Mouse (Mus musculus) heart, postnatal 14 days (tissue): ENCODE results near the gene Pdcd7. TPM values are rescaled to one million over a fixed set of nuclear protein-coding genes. Genes with fewer than 3 reads are reported as not detected.

Experiments used
- DNase-seq, 2 experiments: peaks; one replicate each; pipeline ENCODE4 v3.0.0; 2021 to 2022
- intact Hi-C: fragments of 180-260 bp; cut with DNase I; formaldehyde crosslinking; loops from one replicate; pipeline ENCODE4 v1.15.1; 2025
- total RNA-seq, 2 experiments: library from RNA; stranded (reverse); gene quantifications; 2 replicates each; pipeline ENCODE4 v1.2.3; 2021

Pdcd7 gene
- total RNA-seq, 2 experiments from 2014 or later: 9.6 to 11.3 TPM

DNA sequence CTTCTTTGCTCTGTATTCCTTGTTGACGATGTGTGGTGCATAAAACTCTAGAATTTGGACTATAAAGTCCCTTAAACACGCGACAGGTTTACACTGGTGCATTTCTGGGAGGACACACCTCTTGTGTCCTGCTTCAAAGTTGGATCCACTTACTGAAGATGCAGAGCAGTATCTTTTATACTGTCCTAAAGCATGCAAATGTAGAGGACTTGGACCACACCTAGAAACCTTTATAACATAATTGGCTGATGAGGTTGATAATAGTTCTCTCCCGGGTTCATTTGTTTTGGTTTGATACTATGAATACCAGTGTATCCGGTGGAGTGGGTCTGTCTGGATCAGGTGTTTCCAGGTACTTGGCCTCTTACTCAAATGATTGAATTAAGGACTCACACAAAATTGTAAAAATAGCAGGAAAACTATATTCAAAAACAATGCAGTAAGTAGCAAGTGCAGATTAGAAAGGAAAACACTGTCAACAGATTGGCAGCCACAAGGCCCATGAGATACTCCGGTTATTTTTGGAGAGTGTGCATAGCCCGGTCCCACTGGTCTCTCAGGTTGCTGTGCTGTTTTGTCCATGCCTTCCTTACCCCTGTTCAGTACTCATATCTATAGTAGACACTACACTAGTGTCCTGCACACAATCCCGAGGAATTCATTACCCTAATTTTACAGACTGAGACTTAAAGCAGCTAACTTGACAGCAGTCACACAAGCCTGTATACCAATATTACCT lies 1.4 kb downstream of the Pdcd7 start:
- intact Hi-C loops: no loop called here
- DNase-seq: no peak

GRCm38 (mm10) chr9:65353251-65353650 lies 7.3 kb downstream of the Pdcd7 start:
- DNase-seq: no peak
- intact Hi-C loops: no loop called here

DNA sequence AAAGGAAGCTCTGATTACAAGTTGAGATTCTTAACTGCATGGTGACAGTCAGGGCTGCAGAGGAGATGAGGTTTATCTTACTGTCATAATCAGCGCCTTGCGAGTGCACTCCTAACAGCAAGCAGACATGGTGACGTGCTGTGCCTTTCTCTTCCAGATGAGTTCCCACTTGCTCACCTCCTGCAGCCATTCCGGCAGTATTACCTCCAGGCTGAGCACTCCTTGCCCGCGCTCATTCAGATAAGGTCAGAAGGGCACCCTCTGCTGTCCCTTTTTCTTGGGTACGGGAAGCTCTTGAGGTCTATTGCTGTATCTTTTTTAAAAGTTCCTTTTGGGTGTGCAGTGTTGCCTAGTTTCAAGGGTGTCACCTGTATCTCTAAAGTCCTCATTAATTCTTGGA lies 10.7 kb downstream of the Pdcd7 start:
- DNase-seq: no peak
- intact Hi-C loops: no loop called here

GRCm38 (mm10) chr9:65356971-65357370 lies 11.1 kb downstream of the Pdcd7 start:
- no peak for DNase-seq
- intact Hi-C loops: no loop called here

GRCm38 (mm10) chr9:65358956-65359480 lies 13.1 kb downstream of the Pdcd7 start:
- DNase-seq: no peak

DNA sequence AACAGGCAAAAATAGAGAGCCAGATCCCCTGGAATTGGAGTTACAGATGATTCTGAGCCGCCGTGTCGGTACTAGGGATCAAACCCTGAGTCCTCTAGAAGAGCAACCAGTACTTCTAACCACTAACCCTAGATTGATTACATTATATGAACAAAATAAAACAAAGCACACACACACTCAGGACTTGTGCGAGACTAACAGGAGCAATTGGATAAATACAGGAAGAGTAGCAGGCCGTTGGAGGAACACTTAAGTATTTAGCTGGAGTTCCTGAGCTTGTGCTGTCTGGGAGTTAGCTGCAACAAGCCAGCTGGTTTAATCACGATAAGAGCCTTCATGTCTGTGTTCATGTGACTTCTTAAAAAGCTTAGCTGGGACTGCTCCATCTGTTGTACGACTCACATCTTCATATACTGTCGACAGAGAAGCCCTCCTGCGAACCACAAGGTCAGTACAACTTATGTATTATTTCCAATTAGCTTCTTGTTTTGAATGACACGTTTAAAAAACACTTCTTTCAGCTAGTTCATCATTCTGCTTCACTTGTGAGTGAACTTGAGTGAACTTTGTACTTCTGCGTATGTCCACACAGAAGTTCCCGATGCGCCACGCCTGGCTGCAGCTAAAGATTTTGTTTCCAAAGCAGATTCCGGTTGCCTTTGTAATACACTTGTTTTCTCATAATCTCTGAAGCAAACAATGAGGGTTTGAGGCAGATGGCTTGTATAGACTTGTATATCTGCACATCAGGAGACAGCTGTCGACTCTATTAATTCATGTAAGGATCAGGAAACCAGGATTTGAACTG lies 14.9 kb downstream of the Pdcd7 start, which contains the start of gene Ubap1l:
Gene Ubap1l (plus strand): TSS at position 401 of the 808 bp plus-strand sequence.
- intact Hi-C loops: no loop called here
- no peak for DNase-seq

More at GRCm38 (mm10) chr9:65358956-65359480, 13.1 kb downstream of the Pdcd7 start:
- intact Hi-C loops: no loop called here

DNA sequence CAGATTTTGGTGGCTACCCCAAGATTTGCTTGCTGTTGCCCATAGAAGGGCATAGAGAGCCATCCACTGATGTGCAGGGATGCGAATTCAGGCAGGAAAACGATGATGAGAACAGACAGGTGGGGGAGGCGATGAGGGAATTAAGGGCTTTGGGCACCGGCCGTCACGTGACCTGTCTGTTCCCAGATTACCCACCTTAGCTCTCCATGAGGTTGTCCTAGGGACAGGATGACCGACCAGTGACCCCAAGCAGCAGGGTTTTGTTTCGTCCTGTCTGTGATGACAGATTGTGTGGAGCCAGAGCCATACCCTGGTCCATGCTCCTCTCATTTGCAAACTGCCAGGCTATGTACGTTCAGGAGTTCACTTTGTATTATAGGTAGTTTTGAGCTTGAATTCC lies 17.8 kb downstream of the Pdcd7 start:
- intact Hi-C loops: no loop called here
- DNase-seq: no peak

- DNase-seq: no peak
- intact Hi-C loops: no loop called here
Measured at GRCm38 (mm10) chr9:65365721-65366120, 19.8 kb downstream of the Pdcd7 start.

GRCm38 (mm10) chr9:65371756-65372155 lies 25.9 kb downstream of the Pdcd7 start:
- intact Hi-C loops: loop anchor here (2.0 kb wide), 1 partner anchor 61 kb away; no protein-coding TSS in a partner anchor
- DNase-seq: no peak

DNA sequence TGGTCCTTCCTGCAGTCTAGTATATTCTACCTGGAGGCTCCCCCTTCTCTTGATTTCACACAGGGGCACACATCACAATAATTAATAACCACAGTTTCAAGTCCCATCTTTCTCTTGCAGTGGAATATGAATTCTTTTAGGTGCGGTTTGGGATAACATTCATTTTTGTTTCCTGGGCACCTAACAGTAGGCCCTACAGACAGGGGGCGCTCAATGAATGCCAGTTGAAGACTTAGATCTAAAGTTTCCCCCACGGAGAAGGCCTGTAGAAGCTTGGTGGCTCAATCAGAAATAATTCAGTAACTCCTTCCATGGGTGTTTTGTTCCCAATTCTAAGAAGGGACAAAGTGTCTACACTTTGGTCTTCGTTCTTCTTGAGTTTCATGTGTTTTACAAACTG lies 26.5 kb downstream of the Pdcd7 start:
- DNase-seq: peak in 1 of 2 experiments; percentile 71
- intact Hi-C loops: loop anchor here (2.0 kb wide), 1 partner anchor 60 kb away; no protein-coding TSS in a partner anchor

DNA sequence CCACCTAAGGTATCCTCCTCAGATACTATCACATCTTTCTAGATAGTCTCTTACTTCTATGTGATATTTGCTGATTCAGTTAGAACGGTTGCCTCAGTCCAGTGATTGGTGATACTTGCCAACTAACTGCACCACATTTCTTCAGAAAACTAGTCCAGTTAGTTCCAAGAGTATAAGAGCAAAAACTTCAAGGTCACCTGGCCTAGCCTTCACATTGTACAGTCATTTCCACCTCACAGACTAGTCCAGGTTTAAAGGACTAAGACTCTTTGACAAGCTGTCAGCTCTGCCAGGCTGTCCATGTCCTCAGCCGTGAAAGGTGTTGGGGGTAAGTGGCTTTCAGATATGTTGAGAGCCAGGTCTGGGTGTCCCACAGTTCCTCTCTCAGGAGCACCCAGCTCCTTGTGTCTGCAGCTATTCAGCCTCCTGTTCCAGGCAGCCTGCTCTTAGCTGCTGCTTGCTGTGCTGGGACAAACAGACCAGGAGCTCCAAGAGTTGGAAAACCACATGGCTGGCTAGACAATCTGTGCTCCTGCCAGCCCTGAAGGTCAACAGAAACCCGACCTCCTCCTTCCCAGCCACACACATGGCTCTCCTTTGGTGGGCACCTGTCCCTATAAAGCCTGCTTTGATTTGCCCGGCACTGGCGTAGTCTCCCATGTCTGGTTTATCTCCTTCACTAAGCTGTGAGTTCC lies 28.7 kb downstream of the Pdcd7 start:
- intact Hi-C loops: no loop called here
- peak in 1 of 2 experiments; percentile 35 for DNase-seq

DNA sequence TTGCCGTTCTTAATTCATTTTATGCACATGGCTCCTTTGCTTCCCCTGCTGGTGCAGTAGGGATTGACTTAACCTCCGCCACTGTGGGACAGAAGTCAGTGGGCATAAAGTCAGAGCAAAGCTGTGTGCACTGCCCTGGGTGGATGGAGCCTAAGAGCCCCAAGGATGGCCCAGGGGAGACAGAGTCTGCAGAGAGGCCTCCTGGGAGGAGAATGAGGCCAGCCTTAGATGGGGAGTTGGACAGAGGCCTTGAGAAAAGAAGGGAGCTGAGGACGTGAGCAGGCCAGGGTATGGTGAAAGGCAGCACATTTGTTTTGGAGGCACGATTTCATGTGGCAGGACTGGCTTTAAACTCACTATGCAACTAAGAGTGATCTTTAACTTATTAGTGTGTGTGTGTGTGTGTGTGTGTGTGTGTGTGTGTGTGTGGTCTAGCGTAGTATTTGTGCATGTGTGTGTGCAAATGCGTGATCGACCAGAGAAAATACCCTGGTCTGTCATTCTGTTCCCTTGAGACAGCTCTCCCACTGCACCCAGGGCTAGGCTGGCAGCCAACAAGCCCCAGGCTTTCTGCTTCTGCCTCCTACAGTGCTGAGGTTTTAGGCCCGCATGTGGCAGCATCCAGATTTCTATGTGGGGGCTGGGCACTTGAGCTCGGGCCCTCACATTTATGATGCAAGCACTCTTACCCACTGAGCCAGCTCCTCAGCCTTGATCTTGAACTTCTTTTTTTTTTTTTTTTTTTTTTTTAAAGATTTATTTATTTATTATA lies 29.4 kb downstream of the Pdcd7 start:
- DNase-seq: no peak
- intact Hi-C loops: no loop called here

DNA sequence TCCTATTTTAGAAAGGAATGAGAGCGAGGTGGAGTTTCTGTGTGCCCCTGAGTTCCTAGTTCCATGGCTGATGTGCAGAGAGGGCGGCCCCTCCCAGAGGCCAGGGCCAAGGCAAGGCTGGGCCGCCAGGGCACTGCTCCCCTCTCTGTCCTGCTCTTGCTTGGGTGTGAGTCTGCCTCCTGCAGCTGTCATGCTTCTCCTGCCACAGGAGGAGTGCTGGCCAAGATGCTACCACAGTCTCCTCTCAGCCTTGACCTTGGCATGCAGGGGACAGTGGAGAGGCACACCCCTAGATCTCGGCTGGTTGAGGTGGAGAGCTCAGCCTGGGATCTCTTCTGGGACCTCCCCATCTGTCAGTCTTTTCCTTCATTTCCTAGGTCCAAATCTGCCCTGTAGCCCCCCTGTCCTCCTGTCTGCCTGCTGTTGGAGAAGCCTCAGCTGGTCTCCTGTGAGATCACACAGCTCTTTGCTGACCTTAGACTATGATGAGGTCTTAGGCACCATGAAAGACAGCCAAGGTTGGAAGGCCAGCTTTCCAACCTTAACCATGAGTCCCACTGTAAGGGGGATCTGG lies 35.2 kb downstream of the Pdcd7 start:
- no peak for DNase-seq
- intact Hi-C loops: no loop called here

DNA sequence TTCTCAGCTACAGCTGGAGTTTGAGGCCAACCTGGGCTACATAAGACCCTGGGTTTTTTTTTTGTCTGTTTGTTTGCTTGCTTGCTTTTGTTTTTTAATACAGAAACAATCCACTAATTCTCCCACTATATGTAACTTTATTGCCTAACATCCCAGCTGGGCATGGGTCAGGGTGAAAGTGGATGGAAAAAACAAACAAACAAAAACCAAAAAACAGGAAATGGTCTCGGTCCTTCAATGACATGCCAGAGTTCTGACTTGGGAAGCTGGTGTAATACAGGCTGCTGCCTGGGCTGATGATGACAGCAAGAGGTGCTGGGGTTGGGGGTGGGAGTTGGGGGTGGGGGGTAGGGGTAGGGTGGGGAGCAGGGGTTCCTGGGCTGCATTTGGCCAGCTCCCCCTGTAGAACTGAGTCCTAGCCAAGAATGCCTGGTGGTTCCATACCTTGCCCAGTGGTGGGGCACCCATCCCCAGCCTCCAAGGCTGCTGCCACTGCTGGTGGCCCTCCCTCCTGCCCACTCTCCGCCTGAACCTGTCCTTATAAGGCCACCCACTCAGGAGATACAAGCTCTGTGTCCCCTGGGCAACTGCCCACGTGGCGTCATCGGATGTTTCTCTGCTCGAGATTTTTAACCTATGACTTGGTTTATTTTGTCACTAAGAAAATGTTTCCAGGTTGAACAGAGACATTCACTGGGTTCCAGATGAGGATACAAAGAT lies 36.3 kb downstream of the Pdcd7 start:
- DNase-seq: no peak

GRCm38 (mm10) chr9:65382751-65383097 lies 36.8 kb downstream of the Pdcd7 start:
- intact Hi-C loops: no loop called here
- DNase-seq: no peak

More for the DNA sequence above, 36.3 kb downstream of the Pdcd7 start:
- intact Hi-C loops: no loop called here

DNA sequence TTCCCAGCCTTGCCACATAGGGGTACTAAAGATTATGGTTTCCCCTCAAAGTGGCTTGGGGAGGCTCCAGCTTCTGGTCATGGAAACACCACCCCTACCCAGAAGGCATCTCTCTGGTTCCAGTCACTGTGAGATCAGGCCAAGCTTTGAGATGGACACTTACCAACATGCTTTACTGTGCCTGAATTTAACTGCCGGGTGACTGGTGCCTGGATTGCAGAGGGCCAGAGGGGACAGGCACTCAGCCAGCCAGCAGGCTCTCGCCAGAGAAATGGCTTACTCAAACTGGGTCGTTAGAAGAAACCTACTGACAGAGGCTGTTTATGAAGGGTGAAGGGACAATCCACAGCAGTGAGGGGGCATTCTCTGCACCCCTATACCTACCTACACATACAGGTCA lies 38.4 kb downstream of the Pdcd7 start:
- DNase-seq: peak in 1 of 2 experiments; percentile 61
- intact Hi-C loops: no loop called here

GRCm38 (mm10) chr9:65386373-65387140 lies 40.7 kb downstream of the Pdcd7 start:
- DNase-seq: no peak

More at GRCm38 (mm10) chr9:65386373-65387140, 40.7 kb downstream of the Pdcd7 start:
- intact Hi-C loops: no loop called here
